Mouse (Mus musculus) embryonic facial prominence, embryonic 11.5 days (tissue): ENCODE measurements at regions not wholly inside any gene's neighbourhood (a gene's known extent, or its start where the extent isn't known, plus 50 kb on each side); places are given as distances from the start of the nearest gene placed in this dataset.

Experiments used
- ATAC-seq: fragments of 200-750 bp; cut with Nextera tagmentation; replicated peaks from 2 replicates; pipeline ENCODE4 v1.8.0; 2017; ENCODE audit warnings: low read depth; ENCODE audit not compliant: insufficient number of reproducible peaks, low FRiP score, low TSS enrichment
- DNase-seq: peaks from one replicate; pipeline ENCODE4 v3.0.0-alpha.2; 2015; ENCODE audit warnings: low spot score
- H3K27ac ChIP-seq: fragments of 300-500 bp; sonication (generic); replicated peaks from 2 replicates; pipeline ENCODE4 v1.5.1; 2014; ENCODE audit warnings: mild to moderate bottlenecking, low read depth, low read length, control low read depth
- H3K27me3 ChIP-seq: fragments of 300-500 bp; sonication (generic); 2 replicates; pipeline ENCODE4 v1.6.1; 2014; ENCODE audit warnings: mild to moderate bottlenecking, low read length, moderate library complexity, mixed read lengths; ENCODE audit not compliant: control insufficient read depth, insufficient read depth
- H3K36me3 ChIP-seq: fragments of 300-500 bp; sonication (generic); replicated peaks from 2 replicates; pipeline ENCODE4 v1.6.1; 2014; ENCODE audit warnings: low read depth, mild to moderate bottlenecking, low read length, moderate library complexity, mixed read lengths; ENCODE audit not compliant: control insufficient read depth, insufficient read depth
- H3K4me1 ChIP-seq: fragments of 300-500 bp; sonication (generic); 2 replicates; pipeline ENCODE4 v1.6.1; 2014; ENCODE audit warnings: low read length, mixed read lengths; ENCODE audit not compliant: control insufficient read depth, insufficient read depth
- H3K4me2 ChIP-seq: fragments of 300-500 bp; sonication (generic); 2 replicates; pipeline ENCODE4 v1.6.1; 2014; ENCODE audit warnings: low read depth, mild to moderate bottlenecking, control low read depth, low read length, moderate library complexity
- H3K4me3 ChIP-seq: fragments of 300-500 bp; sonication (generic); 2 replicates; pipeline ENCODE4 v1.5.1; 2014; ENCODE audit warnings: low read depth, low read length, control low read depth
- H3K9ac ChIP-seq: fragments of 300-500 bp; sonication (generic); replicated peaks from 2 replicates; pipeline ENCODE4 v1.6.1; 2014; ENCODE audit warnings: mild to moderate bottlenecking, control low read depth, low read length
- H3K9me3 ChIP-seq: fragments of 300-500 bp; sonication (generic); replicated peaks from 2 replicates; pipeline ENCODE4 v1.6.1; 2016; ENCODE audit warnings: mild to moderate bottlenecking, low read length, inconsistent platforms, mixed read lengths; ENCODE audit not compliant: control insufficient read depth
- WGBS: fragments of 180-500 bp; shearing (Covaris S2); extraction: QIAGEN DNeasy Blood & Tissue Kit; methylation state at CpG from one replicate; pipeline ENCODE4 v1.1.7; 2014; 5-methylcytosine and 5-hydroxymethylcytosine counted together

DNA sequence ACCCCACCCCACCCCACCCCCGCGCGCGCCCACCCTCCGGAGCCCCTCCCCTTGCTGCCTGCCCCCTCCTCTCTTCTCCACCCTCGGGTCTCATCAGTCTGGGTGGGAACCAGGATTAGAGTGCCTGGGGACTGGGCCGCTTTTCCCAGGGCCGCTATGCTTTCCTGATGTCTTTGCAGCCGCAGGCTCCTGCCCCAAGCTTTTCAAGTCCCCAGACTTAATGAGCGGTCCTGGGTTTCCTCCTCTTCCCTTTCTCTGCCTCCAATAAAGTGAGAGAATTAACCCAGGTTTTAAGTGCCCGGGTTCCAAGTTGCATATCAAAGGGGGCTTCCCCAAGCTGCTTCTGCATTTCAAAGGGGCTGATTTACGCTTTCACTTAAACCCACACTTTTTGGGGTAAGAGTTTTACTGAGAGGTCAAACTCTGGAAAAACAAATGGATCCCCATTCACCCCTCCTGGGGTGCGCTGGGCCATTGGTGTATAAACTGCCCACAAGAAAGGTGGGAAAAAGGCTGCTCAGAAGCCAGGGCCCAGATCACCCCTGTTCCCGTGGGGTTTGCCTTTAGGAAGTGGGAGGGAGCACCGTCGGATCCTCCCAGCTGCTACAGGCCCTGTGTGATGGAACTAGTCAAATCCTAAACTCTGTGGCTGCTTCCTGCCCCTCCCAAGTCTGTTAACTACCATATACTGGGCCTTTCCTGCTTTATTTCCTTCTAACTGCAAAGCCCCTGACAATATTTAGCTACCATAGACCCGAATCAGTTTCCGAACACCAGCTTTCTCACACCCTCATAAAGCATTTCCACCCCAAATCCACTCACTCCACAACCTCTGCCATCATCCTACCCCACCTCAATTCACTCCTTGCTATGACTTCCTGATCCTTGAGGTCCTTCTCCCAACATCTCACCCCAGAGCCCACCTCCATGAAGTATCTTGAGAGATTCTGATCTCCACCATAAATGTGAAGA, 89.4 kb downstream of the Zfp36l1 start:
- peaks cover 23% of the 10 kb centered on the region for H3K4me1 ChIP-seq
- H3K36me3 ChIP-seq = no peaks in the 10 kb centered on the region
- 0 out of 2 replicates have a peak overlapping the region, but pooled peaks have one; percentile 3 for H3K9ac ChIP-seq
- no peaks in the 10 kb centered on the region for H3K9me3 ChIP-seq
- H3K27ac ChIP-seq = peak overlapping the region; percentile 87
- H3K27me3 ChIP-seq = no peaks in the 10 kb centered on the region; the same call in 1 of the 2 replicates
- H3K4me3 ChIP-seq = no peak overlapping the region
- peak overlapping the region; percentile 26; the same call in 1 of the 2 replicates for H3K4me2 ChIP-seq
- 7% methylated on average over 18 of the region's 18 CpGs for WGBS
- DNase-seq (peak; percentile 68), ATAC-seq (peak; percentile 60)

DNA sequence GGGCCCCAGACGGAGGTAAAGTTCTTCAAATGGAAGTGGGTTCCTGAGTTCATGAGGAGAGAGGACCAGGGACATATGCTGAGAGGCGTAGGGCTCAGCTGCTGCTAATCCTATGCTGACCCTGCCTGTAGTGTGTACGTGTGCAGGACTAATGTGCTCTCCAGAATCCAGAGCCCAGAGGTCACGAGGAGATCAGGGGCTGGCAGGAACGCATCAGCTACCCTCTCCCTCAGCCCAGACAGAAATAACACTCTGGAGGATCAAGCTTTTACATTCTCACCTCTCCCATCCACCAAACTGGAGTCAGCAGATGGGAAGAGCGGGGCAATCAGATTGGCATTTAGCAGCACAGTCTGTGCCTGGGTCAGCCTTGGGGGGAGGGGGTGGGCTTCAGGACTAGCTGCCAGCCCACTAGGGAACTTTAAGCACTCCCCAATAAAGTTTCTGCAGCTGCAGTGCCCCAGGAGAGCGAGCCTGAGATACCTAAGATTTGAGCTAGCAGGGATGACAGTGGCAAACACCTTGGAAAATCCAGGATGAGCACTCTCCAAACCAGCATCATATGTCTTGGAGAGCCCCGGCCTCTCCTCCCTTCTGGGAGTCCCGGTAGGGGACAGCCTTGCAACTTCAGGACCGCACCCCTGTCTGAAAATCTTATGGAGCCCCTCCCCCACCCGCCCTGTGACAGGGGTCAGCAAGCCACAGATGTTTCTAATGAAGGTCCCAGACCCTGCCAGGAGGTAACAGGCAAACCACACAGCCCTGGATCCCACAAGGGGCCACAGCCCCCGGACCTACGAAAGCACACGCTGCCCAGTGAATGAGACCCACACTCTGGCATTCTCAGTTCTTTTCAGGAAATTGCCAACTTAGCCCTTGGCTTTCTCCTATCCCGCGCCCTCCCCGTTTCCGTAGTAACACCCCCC, 90.4 kb downstream of the Zfp36l1 start:
- 4% methylated on average over 18 of the region's 18 CpGs for WGBS
- peak overlapping the region; percentile 87 for H3K27ac ChIP-seq
- H3K4me1 ChIP-seq = peaks cover 23% of the 10 kb centered on the region
- peak overlapping the region; percentile 26 for H3K4me2 ChIP-seq
- H3K27me3 ChIP-seq = no peaks in the 10 kb centered on the region; the same call in 1 of the 2 replicates
- H3K9ac ChIP-seq = no peak overlapping the region; the same call in none of the 2 replicates
- no peaks in the 10 kb centered on the region for H3K9me3 ChIP-seq
- H3K4me3 ChIP-seq = no peak overlapping the region
- no peaks in the 10 kb centered on the region for H3K36me3 ChIP-seq
- peak; percentile 69 for DNase-seq
- peak; percentile 54 for ATAC-seq

DNA sequence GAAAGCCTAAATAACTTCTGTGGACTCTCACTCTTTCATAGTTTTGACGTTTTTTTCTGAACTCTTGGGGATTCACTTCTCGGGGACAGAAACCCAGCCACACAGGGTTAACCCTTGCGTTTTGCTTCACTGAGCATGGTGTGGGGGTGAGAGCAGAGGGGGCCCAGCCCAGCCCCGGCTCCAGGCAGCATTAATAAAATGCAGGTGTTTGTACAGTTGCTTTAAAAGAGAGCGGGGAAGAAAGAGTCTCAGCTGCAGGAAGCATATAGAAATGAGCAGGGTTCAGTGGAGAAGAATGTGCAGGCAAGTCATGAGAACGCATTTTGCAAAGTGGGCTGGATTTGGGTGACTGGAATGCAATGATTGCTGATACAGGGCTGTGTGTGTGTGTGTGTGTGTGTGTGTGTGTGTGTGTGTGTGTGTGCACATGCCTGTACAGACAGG, 91.8 kb downstream of the Zfp36l1 start:
- Histone ChIP-seq H3K4me1 (peaks cover 23% of the 10 kb centered on the region), H3K9me3 (no peaks in the 10 kb centered on the region), H3K9ac (no peak overlapping the region), H3K4me2 (no peak overlapping the region), H3K36me3 (no peaks in the 10 kb centered on the region), H3K4me3 (no peak overlapping the region), H3K27ac (peak overlapping the region; percentile 87), H3K27me3 (no peaks in the 10 kb centered on the region; the same call in 1 of the 2 replicates)
- WGBS = 5% methylated on average over 6 of the region's 6 CpGs
- ATAC-seq = peak; percentile 78
- peak; percentile 87 for DNase-seq

DNA sequence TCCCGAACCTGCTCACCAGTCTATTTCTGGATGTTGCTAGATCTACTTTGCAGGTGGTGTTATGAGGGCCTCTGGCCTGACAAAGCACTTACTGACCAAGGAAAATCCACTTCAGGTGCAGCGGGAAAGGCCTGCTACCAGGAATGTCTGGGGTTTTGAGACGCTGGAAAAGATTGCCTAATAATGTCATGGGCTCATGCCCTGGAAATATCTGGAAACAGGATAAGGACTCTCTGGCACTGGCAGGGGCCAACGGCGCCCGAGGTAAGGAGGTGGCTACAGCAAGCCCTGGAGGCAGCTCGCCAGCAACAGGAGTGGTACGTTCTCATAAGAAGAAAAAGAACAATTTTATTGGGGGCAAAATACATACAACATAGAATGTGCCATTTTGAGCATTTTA, 94.7 kb downstream of the Zfp36l1 start:
- no peak overlapping the region for H3K4me3 ChIP-seq
- peaks cover 15% of the 10 kb centered on the region for H3K4me1 ChIP-seq
- no peak overlapping the region for H3K9ac ChIP-seq
- H3K36me3 ChIP-seq = no peaks in the 10 kb centered on the region
- no peak overlapping the region for H3K27ac ChIP-seq
- no peak for ATAC-seq
- H3K4me2 ChIP-seq = no peak overlapping the region
- no peaks in the 10 kb centered on the region for H3K9me3 ChIP-seq
- no peaks in the 10 kb centered on the region; the same call in 1 of the 2 replicates for H3K27me3 ChIP-seq
- no peak for DNase-seq
- WGBS = 87% methylated on average over 8 of the region's 8 CpGs

DNA sequence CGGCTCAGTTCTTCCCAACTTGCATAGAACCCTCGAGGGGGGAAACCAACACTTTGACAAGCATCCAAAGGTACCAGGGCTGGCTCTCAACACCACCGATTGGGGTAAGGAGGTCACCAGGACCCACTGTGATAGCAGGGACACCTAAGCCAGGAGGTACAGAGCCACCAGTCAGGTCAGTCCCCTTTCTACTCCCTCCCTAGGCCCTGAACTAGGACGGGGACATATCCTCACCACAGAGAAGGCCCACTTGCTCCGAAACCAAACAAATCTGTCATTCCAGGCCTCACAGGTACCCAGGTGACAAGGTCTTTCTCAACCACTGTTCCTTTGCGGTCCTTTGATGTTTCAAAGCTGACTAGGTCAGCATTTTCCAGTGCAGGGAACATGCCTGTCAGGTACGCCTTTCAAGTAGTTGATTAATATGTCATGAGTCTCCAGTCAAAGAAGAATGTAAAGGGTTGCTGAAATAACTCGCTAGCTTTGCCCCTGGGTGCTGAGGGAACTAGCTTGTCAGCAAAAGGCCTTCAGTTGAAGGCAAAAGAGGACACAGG, 95.4 kb downstream of the Zfp36l1 start:
- Histone ChIP-seq H3K9me3 (no peaks in the 10 kb centered on the region), H3K36me3 (no peaks in the 10 kb centered on the region), H3K9ac (no peak overlapping the region), H3K27ac (no peak overlapping the region), H3K27me3 (no peaks in the 10 kb centered on the region; the same call in 1 of the 2 replicates), H3K4me3 (no peak overlapping the region), H3K4me1 (peaks cover 11% of the 10 kb centered on the region), H3K4me2 (no peak overlapping the region)
- 79% methylated on average over 8 of the region's 8 CpGs for WGBS
- ATAC-seq (no peak), DNase-seq (no peak)

DNA sequence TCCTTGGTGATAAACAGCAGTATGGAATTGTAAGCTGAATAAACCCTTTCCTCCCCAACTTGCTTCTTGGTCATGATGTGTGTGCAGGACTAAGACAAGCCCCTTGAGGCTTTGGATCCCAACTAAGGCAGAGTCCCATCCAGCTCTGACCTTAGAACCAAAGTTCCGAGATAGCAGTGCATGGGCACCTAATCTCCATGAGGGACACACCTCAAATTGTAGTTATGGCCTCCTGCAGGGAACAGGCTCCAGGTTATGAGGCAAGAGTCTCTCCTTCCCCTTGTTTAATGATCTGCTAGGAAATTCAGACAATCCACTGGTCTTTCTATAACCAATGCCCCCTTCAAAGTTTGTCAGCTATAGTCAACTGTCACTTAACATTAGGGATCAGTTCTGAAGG, 96.9 kb downstream of the Zfp36l1 start:
- no peaks in the 10 kb centered on the region for H3K36me3 ChIP-seq
- DNase-seq (no peak), ATAC-seq (no peak)
- H3K27me3 ChIP-seq = no peaks in the 10 kb centered on the region
- H3K4me2 ChIP-seq = no peak overlapping the region
- H3K4me1 ChIP-seq = no peaks in the 10 kb centered on the region; the same call in 1 of the 2 replicates
- H3K9me3 ChIP-seq = no peaks in the 10 kb centered on the region
- H3K9ac ChIP-seq = no peak overlapping the region
- 97% methylated on average over 1 of the region's 1 CpGs for WGBS
- no peak overlapping the region for H3K27ac ChIP-seq
- H3K4me3 ChIP-seq = no peak overlapping the region

DNA sequence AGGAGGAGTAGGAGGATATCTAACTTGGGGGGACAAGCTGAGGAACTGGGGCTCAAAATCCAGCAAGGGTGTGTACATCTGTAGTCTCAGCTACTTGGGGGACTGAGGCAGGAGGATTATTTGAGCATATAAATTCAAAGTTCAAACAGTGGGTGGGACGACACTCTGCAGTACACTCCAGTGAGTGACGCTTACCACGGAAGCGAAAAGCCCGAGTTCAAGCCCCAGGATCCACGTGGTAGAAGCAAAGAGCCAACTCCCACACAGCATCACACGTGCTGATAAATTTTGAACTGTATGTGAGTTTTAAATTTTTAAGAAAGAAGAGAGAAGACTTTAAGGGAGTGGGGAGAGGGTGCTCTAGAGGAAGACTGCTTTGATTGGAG, 98.2 kb downstream of the Zfp36l1 start:
- H3K9ac ChIP-seq = no peak overlapping the region
- no peak for ATAC-seq
- no peak overlapping the region for H3K27ac ChIP-seq
- H3K4me1 ChIP-seq = no peaks in the 10 kb centered on the region; the same call in 1 of the 2 replicates
- no peak for DNase-seq
- no peaks in the 10 kb centered on the region for H3K27me3 ChIP-seq
- no peak overlapping the region for H3K4me2 ChIP-seq
- no peaks in the 10 kb centered on the region for H3K9me3 ChIP-seq
- no peak overlapping the region for H3K4me3 ChIP-seq
- WGBS = 67% methylated on average over 7 of the region's 7 CpGs
- no peaks in the 10 kb centered on the region for H3K36me3 ChIP-seq
